Mouse (Mus musculus): ENCODE results near the gene Zfp853. TPM values are rescaled to one million over a fixed set of nuclear protein-coding genes. Genes with fewer than 3 reads are reported as not detected.
A peak's percentile ranks its signal among the peaks of the same experiment; 100 is the strongest.

Gene Zfp853
- total and polyA plus RNA-seq, 3 experiments = 0.21 TPM; not detected in 2

GRCm38 (mm10) chr5:143336559-143336958 is 43.1 kb upstream of the Zfp853 start:
- H3K27ac ChIP-seq (ENCODE audit: insufficient read depth, low read depth) = no peak overlapping the region
- no peak overlapping the region for H3K4me3 ChIP-seq (replicated peaks in 1 of 3; ENCODE audit: low read depth in 2 of 3, low read length in 2 of 3, poor library complexity in 1 of 3)
- H3K36me3 ChIP-seq (replicated peaks in 1 of 2; ENCODE audit: control insufficient read depth in 1 of 2, insufficient read depth in 1 of 2, low read length in 1 of 2) = peaks cover 0 to 10% of the 10 kb centered on the region in 2 experiments
- H3K9me3 ChIP-seq (replicated peaks; ENCODE audit: low read length) = no peaks in the 10 kb centered on the region
- peaks cover 7% of the 10 kb centered on the region for H3K27me3 ChIP-seq (replicated peaks)
- TF ChIP-seq PAX5 (IDR thresholded peaks at IDR 0.05; ENCODE audit: low read length) = no peak
- TF ChIP-seq CTCF (conservative IDR thresholded peaks at IDR 0.05 in 1 of 2, IDR thresholded peaks at IDR 0.05 in 1 of 2; ENCODE audit: low read depth in 2 of 2, low read length in 2 of 2) = peak in 1 of 2 experiments; percentile 95; a peak in 2 of 4 replicates
- TF ChIP-seq NELFE (IDR thresholded peaks at IDR 0.05; ENCODE audit: low read depth, low read length) = no peak
- peak; percentile 16; the same call in 1 of the 2 replicates for TF ChIP-seq SMC3 (IDR thresholded peaks at IDR 0.05; ENCODE audit: low read depth, low read length)
- no peak for TF ChIP-seq MXI1 (IDR thresholded peaks at IDR 0.05; ENCODE audit: low read depth, low read length)
- TF ChIP-seq EP300 (IDR thresholded peaks at IDR 0.05; ENCODE audit: low read length) = no peak
- TF ChIP-seq CHD2 (IDR thresholded peaks at IDR 0.05; ENCODE audit: low read length) = no peak
- TF ChIP-seq IRF4 (IDR thresholded peaks at IDR 0.05; ENCODE audit: low read depth, low read length) = no peak
- peak; percentile 27 for TF ChIP-seq RAD21 (IDR thresholded peaks at IDR 0.05; ENCODE audit: low read depth, low read length)
- TF ChIP-seq HCFC1 (IDR thresholded peaks at IDR 0.05; ENCODE audit: low read depth, low read length) = no peak
- TF ChIP-seq ELF1 (IDR thresholded peaks at IDR 0.05; ENCODE audit: low read depth, low read length) = no peak
- no peak for TF ChIP-seq ZMIZ1 (IDR thresholded peaks at IDR 0.05; ENCODE audit: low read depth, low read length)
- H3K4me1 ChIP-seq (ENCODE audit: control insufficient read depth in 1 of 2, insufficient read depth in 2 of 2) = peaks cover 3 to 5% of the 10 kb centered on the region in 2 experiments; a peak in 3 of 4 replicates
- in situ Hi-C loops (cut with MboI; ENCODE audit: low pct_ligation_motif_present, low pct_unique_long_range_greater_than_20kb, low sequenced_read_pairs) (loop anchor here (10.0 kb wide), 1 partner anchor 78 kb away; no protein-coding TSS in a partner anchor), dilution Hi-C loops (cut with MboI; ENCODE audit: extremely low pct_ligation_motif_present, extremely low pct_unique_long_range_greater_than_20kb, low sequenced_read_pairs) (no loop called here)
- peak; percentile 40 for DNase-seq (ENCODE audit: extremely low read depth)
- no peaks in the 10 kb centered on the region for H3K79me2 ChIP-seq (replicated peaks; ENCODE audit: control insufficient read depth, extremely low read depth, insufficient read depth, poor library complexity, severe bottlenecking)
- H3K9ac ChIP-seq (ENCODE audit: insufficient read depth, low read depth) = no peak overlapping the region
- H3K4me2 ChIP-seq (ENCODE audit: insufficient read depth, low read depth, poor library complexity, severe bottlenecking) = no peak overlapping the region

- peaks cover 0 to 14% of the 10 kb centered on the region in 2 experiments for H3K36me3 ChIP-seq (replicated peaks in 1 of 2; ENCODE audit: control insufficient read depth in 1 of 2, insufficient read depth in 1 of 2, low read length in 1 of 2)
- H3K27ac ChIP-seq (ENCODE audit: insufficient read depth, low read depth) = no peak overlapping the region
- peaks cover 6 to 9% of the 10 kb centered on the region in 2 experiments for H3K4me1 ChIP-seq (ENCODE audit: control insufficient read depth in 1 of 2, insufficient read depth in 2 of 2)
- H3K9ac ChIP-seq (ENCODE audit: insufficient read depth, low read depth) = no peak overlapping the region
- TF ChIP-seq KAT2A (IDR thresholded peaks at IDR 0.05; ENCODE audit: insufficient replicate concordance, low read length) (no peak), GABPA (IDR thresholded peaks at IDR 0.05; ENCODE audit: insufficient replicate concordance, low read depth, low read length) (no peak), NRF1 (IDR thresholded peaks at IDR 0.05; ENCODE audit: low read depth, low read length) (no peak), RAD21 (IDR thresholded peaks at IDR 0.05; ENCODE audit: low read depth, low read length) (no peak), ZKSCAN1 (IDR thresholded peaks at IDR 0.05; ENCODE audit: borderline replicate concordance, low read depth, low read length) (no peak), EP300 (IDR thresholded peaks at IDR 0.05; ENCODE audit: low read length) (no peak), BHLHE40 (IDR thresholded peaks at IDR 0.05; ENCODE audit: low read depth, low read length) (no peak), MXI1 (IDR thresholded peaks at IDR 0.05; ENCODE audit: low read depth, low read length) (no peak), ZC3H11A (IDR thresholded peaks at IDR 0.05; ENCODE audit: low read depth, low read length) (no peak), MEF2A (IDR thresholded peaks at IDR 0.05; ENCODE audit: borderline replicate concordance, low read depth, low read length) (no peak), TCF12 (IDR thresholded peaks at IDR 0.05; ENCODE audit: low read depth, low read length) (no peak), MAZ (IDR thresholded peaks at IDR 0.05; ENCODE audit: low read depth, low read length) (no peak), POLR2AphosphoS2 (IDR thresholded peaks at IDR 0.05; ENCODE audit: low read depth, low read length) (no peak)
- H3K27me3 ChIP-seq (replicated peaks) = peaks cover 6% of the 10 kb centered on the region
- H3K4me2 ChIP-seq (ENCODE audit: insufficient read depth, low read depth, poor library complexity, severe bottlenecking) = no peak overlapping the region
- H3K9me3 ChIP-seq (replicated peaks; ENCODE audit: low read length) = no peaks in the 10 kb centered on the region
- dilution Hi-C loops (cut with MboI; ENCODE audit: extremely low pct_ligation_motif_present, extremely low pct_unique_long_range_greater_than_20kb, low sequenced_read_pairs) = no loop called here
- DNase-seq (ENCODE audit: extremely low read depth) = no peak
- no peaks in the 10 kb centered on the region for H3K79me2 ChIP-seq (replicated peaks; ENCODE audit: control insufficient read depth, extremely low read depth, insufficient read depth, poor library complexity, severe bottlenecking)
- H3K4me3 ChIP-seq (replicated peaks in 1 of 3; ENCODE audit: low read depth in 2 of 3, low read length in 2 of 3, poor library complexity in 1 of 3) = no peak overlapping the region
- in situ Hi-C loops (cut with MboI; ENCODE audit: low pct_ligation_motif_present, low pct_unique_long_range_greater_than_20kb, low sequenced_read_pairs) = loop anchor here (10.0 kb wide), 1 partner anchor 80 kb away; no protein-coding TSS in a partner anchor
Observed at GRCm38 (mm10) chr5:143335089-143335460, 41.7 kb upstream of the Zfp853 start.

Data from CH12.LX (cell line).